Mouse (Mus musculus) embryo, embryonic 11.5 days (tissue): ENCODE results near the gene 4833439L19Rik.
"Not testable (repeated sequence)": the region's sequence is repeated elsewhere in the genome, so short reads cannot be mapped to it uniquely, and the experiment has no call there.

Experiments used
- DNase-seq: peaks from one replicate; pipeline ENCODE4 v3.0.0-alpha.2; 2012; ENCODE audit warnings: low read depth, low spot score

4833439L19Rik gene

GRCm38 (mm10) chr13:54565201-54565581, at the start of gene 4833439L19Rik:
4833439L19Rik (minus strand) TSS chr13:54565435.
- peak; percentile 91 for DNase-seq

DNA sequence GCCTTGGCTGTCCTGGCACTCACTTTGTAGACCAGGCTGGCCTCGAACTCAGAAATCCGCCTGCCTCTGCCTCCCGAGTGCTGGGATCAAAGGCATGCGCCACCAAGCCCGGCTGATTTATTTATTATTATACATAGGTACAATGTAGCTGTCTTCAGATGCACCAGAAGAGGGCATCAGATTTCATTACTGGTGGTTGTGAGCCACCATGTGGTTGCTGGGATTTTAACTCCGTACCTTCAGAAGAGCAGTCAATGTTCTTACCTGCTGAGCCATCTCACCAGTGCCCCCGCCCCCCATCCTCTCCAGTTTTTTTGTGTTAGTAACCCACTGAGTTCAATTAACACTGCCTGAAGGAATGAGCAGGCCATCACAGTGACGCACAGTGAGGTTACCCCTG, 47.9 kb upstream of the 4833439L19Rik start:
- DNase-seq: not testable (repeated sequence)

GRCm38 (mm10) chr13:54610972-54611754, 45.9 kb upstream of the 4833439L19Rik start, which contains the start of gene Cltb:
Cltb (minus strand) TSS chr13:54611344.
- peak; percentile 58 for DNase-seq

DNA sequence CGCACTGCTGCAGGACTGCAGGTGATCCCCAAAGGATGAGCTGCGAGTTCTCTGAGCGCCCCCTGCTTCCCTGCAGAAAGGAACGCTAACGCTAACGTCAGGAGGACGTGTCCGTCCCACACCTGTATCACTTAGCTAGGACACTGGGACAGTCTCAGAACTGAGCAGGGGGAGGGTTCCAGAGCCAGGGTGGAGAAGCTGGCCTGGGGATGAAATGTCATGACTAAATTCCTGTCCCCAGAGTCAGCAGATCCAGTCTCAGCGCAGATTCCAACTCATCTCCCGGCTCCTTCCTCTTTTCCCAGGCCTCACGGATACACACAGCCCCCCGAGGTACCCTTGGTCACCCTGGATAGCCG, 45.4 kb upstream of the 4833439L19Rik start:
- no peak for DNase-seq

DNA sequence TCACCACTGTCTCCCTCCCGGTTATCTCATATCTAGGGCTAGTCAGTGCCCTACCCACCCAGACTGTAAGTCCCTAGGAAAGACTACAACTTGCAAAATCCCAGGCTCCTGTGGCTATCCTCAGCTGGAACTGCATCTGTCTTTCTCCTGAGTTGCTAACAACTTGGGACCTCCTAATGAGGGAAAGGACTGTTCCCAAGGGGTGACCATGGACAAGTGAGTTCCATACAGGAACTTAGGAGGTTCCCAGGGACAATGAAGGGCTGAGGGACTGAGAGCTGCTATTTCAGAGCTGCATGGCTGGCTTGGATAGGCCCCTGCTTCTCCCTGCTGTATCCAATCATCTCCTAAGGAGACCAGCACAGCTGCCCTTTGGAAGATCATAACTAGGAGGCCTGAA, 44.1 kb upstream of the 4833439L19Rik start:
- no peak for DNase-seq

GRCm38 (mm10) chr13:54608666-54609065, 43.4 kb upstream of the 4833439L19Rik start:
- DNase-seq: no peak

DNA sequence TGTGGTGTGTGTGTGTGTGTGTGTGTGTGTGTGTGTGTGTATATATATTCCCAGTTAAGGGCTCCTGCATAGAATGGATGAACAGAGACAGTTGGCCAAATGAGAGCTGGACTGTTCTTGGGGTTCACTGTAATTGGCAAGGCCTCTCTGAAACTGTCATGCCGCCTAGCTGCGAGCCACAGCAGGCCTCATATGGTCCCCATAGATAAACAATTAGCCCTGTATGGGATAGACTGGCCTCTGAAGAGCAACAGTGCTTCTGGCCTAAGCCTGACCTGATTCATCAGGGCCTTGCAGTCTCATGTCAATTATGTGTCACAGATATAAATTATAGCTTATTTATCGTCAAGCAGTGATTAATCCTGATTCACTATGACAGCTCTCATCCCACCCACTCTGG, 42.8 kb upstream of the 4833439L19Rik start:
- DNase-seq: no peak

DNA sequence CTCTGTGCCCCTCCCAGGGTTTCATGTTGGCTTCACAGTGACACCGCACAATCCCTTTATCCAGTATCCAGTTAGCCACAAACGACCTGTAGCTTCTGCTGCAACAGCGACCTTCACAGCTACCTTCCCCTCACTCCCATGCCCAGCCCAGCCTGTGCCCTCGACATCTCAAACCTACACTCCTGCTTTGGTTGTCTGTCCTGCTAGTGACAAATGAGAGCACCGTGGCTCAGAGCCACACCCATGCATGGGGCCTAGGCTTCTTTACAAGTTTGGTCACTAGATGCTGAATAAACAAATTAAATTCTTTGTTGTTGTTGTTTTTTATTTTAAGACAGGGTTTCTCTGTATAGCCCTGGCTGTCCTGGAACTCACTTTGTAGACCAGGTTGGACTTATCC, 42.0 kb upstream of the 4833439L19Rik start:
- no peak for DNase-seq

GRCm38 (mm10) chr13:54605426-54605825, 40.2 kb upstream of the 4833439L19Rik start:
- no peak for DNase-seq

GRCm38 (mm10) chr13:54604221-54604620, 39.0 kb upstream of the 4833439L19Rik start:
- DNase-seq: no peak

- no peak for DNase-seq
These were observed 38.3 kb upstream of the 4833439L19Rik start for GRCm38 (mm10) chr13:54603501-54603900.

GRCm38 (mm10) chr13:54602639-54603111, 37.4 kb upstream of the 4833439L19Rik start:
- DNase-seq: no peak

DNA sequence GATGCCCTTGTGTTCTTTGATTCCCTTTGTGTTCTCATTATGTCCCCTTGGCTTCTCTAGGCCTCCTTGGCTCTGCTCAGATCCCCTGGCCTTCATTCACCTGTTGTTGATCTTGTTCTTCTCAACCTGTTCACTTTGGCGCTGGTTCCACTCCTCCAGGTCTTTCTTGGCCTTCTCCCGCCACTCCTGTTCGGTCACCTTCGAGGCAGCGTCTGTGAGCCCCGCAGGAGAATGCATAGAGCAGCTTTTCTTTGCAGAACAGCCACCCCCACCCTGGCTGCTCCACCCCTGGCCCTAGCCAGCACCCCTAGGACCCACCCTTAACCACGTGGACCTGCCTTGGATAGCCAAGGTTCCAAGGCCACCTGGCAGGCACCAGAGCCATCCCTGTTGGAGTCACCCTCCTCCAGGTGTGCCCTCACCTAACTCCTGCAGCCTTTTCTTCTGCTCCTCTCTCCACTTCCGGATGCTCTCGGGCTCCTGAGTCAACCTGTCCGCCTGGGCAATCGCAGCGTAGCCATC, 33.4 kb upstream of the 4833439L19Rik start:
- DNase-seq: no peak

- DNase-seq: no peak
These were observed 31.6 kb upstream of the 4833439L19Rik start for GRCm38 (mm10) chr13:54596870-54597269.

DNA sequence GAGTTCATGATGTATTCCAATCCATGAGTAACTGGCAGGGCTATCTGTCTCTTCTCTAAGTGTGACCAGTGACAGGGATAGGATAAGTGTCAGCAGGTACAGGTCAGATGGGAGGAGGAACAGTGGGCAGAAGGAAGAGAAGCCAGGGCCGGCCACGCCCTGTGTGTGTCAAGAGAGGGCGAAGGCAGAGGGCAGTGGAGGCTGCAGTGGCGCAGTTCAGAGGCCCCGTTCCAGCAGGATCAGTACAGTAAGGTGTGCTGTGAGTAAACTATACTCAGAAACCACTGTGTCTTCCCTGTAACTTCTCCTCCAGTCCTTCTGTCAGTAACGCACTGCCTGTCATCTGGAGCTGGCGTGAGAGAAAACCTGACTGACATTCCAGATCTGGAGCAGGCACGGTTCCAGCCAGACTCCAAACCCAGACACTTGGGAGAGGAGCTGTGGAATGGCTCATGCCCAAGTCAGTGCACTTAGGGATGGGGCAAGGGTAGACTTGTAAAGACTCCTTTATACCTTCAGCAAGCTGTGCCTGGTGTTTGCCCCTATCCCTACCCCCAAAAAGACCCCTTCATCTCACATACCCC, 31.0 kb upstream of the 4833439L19Rik start:
- no peak for DNase-seq

DNA sequence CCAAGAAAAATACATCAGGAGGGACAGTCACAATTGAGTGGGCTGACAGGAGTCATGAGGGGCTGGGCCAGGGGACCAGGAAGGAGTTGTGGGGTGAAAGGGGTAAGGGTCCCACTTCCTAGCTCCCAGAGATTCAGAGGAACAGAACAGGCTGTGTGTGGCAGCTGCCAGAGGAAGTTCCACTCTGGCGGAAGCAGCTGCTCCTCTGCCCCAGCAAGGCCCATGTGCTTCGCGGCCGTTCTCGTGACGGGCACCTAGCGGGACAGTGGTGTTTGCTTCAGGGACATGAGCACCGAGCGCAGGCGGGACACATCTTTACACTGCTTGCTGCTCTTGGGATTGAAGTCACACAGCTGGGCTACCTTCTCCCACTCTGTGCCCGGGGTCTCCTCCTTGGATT, 28.4 kb upstream of the 4833439L19Rik start:
- DNase-seq: no peak

GRCm38 (mm10) chr13:54591776-54592356, 26.6 kb upstream of the 4833439L19Rik start:
- no peak for DNase-seq

- peak; percentile 97 for DNase-seq
These were observed 25.0 kb upstream of the 4833439L19Rik start, which contains the start of the genes Nop16 and Higd2a for GRCm38 (mm10) chr13:54589996-54590951. Nop16 (minus strand) TSS chr13:54590090. Higd2a (plus strand) TSS chr13:54590207.

GRCm38 (mm10) chr13:54589414-54589995, 24.3 kb upstream of the 4833439L19Rik start:
- no peak for DNase-seq

GRCm38 (mm10) chr13:54585831-54586230, 20.6 kb upstream of the 4833439L19Rik start:
- DNase-seq: no peak

- no peak for DNase-seq
These were observed 17.6 kb upstream of the 4833439L19Rik start for GRCm38 (mm10) chr13:54582860-54583259.
